Mouse (Mus musculus) testis, adult 2 months (tissue): ENCODE data around the gene Ndufb4.

Experiments used
- CTCF ChIP-seq: fragments of 200-500 bp; IDR thresholded peaks from 2 replicates; pipeline ENCODE4 v1.5.1; 2012; ENCODE audit warnings: low read depth, mild to moderate bottlenecking, inconsistent platforms, low read length, moderate library complexity; ENCODE audit not compliant: control insufficient read depth, insufficient read depth, insufficient replicate concordance
- POLR2A ChIP-seq: fragments of 200-500 bp; IDR thresholded peaks from 2 replicates; pipeline ENCODE4 v1.6.1; 2012; ENCODE audit warnings: low read depth, mild to moderate bottlenecking, inconsistent platforms, low read length, moderate library complexity; ENCODE audit not compliant: control insufficient read depth

DNA sequence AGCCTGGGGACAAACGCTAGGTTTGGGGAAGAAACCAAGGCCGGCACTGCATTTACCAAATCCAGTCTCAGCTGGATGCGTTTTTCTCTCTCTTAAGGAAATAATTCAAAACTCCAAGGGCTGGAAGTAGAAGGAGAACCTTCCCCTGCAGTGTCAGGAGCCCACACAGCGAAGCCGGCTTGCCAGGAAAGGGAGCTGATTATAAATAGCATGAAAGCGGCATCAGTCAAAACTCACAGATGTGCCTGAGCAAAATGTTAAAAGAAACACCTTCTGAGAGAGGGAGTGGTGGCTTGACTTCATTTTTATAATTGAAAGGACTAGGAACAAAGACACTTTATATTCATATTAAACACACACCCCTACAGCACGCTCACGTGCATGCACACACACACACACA lies 43.9 kb downstream of the Ndufb4 start:
- no peak for TF ChIP-seq CTCF
- TF ChIP-seq POLR2A, result no peak
